Mouse (Mus musculus) forebrain, embryonic 12.5 days (tissue): Measurements from ENCODE around the gene Tmem206. TPM values are rescaled to one million over a fixed set of nuclear protein-coding genes. Genes with fewer than 3 reads are reported as not detected.

ENCODE experiments used
- ATAC-seq: fragments of 200-750 bp; cut with Nextera tagmentation; 2 replicates; pipeline ENCODE4 v1.8.0; 2017; ENCODE audit warnings: moderate TSS enrichment; ENCODE audit not compliant: low FRiP score
- H3K27ac ChIP-seq: fragments of 300-500 bp; sonication (generic); 2 replicates; pipeline ENCODE4 v1.5.1; 2016; ENCODE audit warnings: mild to moderate bottlenecking
- H3K27me3 ChIP-seq: fragments of 300-500 bp; sonication (generic); 2 replicates; pipeline ENCODE4 v1.6.1; 2016; ENCODE audit warnings: mild to moderate bottlenecking
- H3K36me3 ChIP-seq: fragments of 300-500 bp; sonication (generic); replicated peaks from 2 replicates; pipeline ENCODE4 v1.6.1; 2016; ENCODE audit warnings: mild to moderate bottlenecking
- H3K4me1 ChIP-seq: fragments of 300-500 bp; sonication (generic); 2 replicates; pipeline ENCODE4 v1.6.1; 2016
- H3K4me2 ChIP-seq: fragments of 300-500 bp; sonication (generic); 2 replicates; pipeline ENCODE4 v1.6.1; 2016; ENCODE audit warnings: mild to moderate bottlenecking, moderate library complexity
- H3K4me3 ChIP-seq: fragments of 300-500 bp; sonication (generic); replicated peaks from 2 replicates; pipeline ENCODE4 v1.5.1; 2016; ENCODE audit warnings: mild to moderate bottlenecking
- H3K9ac ChIP-seq: fragments of 300-500 bp; sonication (generic); 2 replicates; pipeline ENCODE4 v1.6.1; 2016; ENCODE audit warnings: mild to moderate bottlenecking
- H3K9me3 ChIP-seq: fragments of 300-500 bp; sonication (generic); 2 replicates; pipeline ENCODE4 v1.6.1; 2016
- WGBS: fragments of 180-500 bp; shearing (Covaris S2); methylation state at CpG from one replicate; pipeline ENCODE4 v1.1.7; 2016; 5-methylcytosine and 5-hydroxymethylcytosine counted together
- polyA plus RNA-seq: library from polyadenylated mRNA; unstranded; fragments of >200 nt; fragmentation: Nextera tagmentation; extraction: Ambion mirVana; gene quantifications from 2 replicates; pipeline ENCODE4 v1.2.1, GENCODE M21; 2016

Gene Tmem206
- polyA plus RNA-seq, 1 experiment from 2014 or later = 36.8 TPM

- Histone ChIP-seq H3K4me2 (no peak overlapping the region), H3K9me3 (peaks cover 1% of the 10 kb centered on the region; the same call in 1 of the 2 replicates), H3K4me3 (no peak overlapping the region), H3K4me1 (no peaks in the 10 kb centered on the region), H3K9ac (no peak overlapping the region), H3K27me3 (no peaks in the 10 kb centered on the region), H3K27ac (no peak overlapping the region), H3K36me3 (peaks cover 60% of the 10 kb centered on the region)
- no peak for ATAC-seq
- WGBS = 84% methylated on average over 5 of the region's 5 CpGs
Measured at GRCm38 (mm10) chr1:191334500-191334899, 8.8 kb downstream of the Tmem206 start.

DNA sequence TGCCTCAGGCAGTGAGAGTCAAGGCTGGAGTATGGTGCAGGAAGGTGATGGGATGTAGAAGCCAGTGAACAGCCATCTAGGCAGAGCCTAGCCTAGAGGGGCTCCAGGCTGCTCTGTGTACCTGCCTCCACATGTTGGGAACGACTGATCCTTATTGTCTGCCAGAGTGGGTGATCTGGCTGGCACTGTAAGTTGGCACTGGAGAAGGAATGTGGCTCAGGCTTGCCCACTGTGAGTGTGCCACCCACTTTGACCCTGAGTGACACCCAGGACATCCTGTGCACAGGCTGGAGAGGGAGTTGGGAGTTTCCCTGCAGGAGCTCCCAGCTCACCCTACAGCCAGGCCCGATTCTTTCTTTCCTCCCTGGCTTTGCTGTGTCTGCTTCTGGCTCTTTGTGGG is 14.2 kb downstream of the Tmem206 start:
- H3K4me2 ChIP-seq = no peak overlapping the region
- H3K9me3 ChIP-seq = peaks cover 3% of the 10 kb centered on the region; the same call in 1 of the 2 replicates
- H3K9ac ChIP-seq = no peak overlapping the region
- H3K4me3 ChIP-seq = no peak overlapping the region
- ATAC-seq = no peak
- no peaks in the 10 kb centered on the region for H3K27me3 ChIP-seq
- H3K4me1 ChIP-seq = no peaks in the 10 kb centered on the region
- peaks cover 84% of the 10 kb centered on the region for H3K36me3 ChIP-seq
- no peak overlapping the region for H3K27ac ChIP-seq
- WGBS = 92% methylated on average over 2 of the region's 2 CpGs

DNA sequence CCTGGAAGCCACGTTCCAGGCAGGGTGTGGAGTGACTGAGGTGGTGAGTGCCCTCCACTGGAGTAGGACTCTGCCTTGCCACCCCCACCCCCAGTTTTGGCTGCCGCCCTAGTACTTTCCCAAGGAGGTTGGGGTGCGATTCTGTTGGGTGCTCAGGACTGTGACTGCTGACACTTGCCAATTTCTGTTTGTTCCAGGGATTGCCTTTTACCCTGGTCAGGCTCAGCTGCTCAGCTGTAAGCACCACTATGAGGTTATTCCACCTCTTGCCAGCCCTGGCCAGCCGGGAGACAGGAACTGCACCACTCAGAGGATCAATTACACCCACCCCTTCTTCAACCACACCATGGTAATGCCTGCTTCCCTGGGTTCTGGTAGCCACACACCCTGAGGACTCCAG is 14.8 kb downstream of the Tmem206 start:
- 89% methylated on average over 4 of the region's 4 CpGs for WGBS
- H3K27me3 ChIP-seq = no peaks in the 10 kb centered on the region
- H3K36me3 ChIP-seq = peaks cover 90% of the 10 kb centered on the region
- ATAC-seq = no peak
- H3K9me3 ChIP-seq = peaks cover 3% of the 10 kb centered on the region; the same call in 1 of the 2 replicates
- H3K9ac ChIP-seq = no peak overlapping the region
- H3K4me1 ChIP-seq = no peaks in the 10 kb centered on the region
- H3K27ac ChIP-seq = no peak overlapping the region
- no peak overlapping the region for H3K4me2 ChIP-seq
- H3K4me3 ChIP-seq = no peak overlapping the region

DNA sequence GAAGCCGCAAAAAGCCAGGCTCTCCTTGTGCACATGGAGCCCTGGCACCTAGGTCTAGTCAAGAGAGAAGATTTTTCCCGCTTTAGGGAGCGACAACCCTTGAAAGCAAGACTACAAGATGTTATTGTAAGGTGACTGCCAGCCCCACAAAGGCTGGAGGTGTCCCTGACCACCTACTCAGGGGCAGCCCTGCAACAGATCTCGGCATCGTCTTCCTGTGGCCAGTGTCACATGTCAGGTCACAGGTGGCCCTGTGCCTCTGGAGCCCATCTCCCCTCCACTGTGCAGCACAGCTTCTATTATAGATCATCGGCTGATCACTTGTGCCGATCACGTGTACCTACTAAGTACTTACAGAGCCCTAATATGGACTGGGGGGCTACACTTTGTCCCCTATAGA is 21.9 kb downstream of the Tmem206 start:
- Histone ChIP-seq H3K4me1 (no peaks in the 10 kb centered on the region), H3K36me3 (peaks cover 80% of the 10 kb centered on the region), H3K9ac (no peak overlapping the region), H3K9me3 (no peaks in the 10 kb centered on the region), H3K4me2 (no peak overlapping the region), H3K27ac (no peak overlapping the region), H3K27me3 (no peaks in the 10 kb centered on the region), H3K4me3 (no peak overlapping the region)
- WGBS = 94% methylated on average over 8 of the region's 8 CpGs
- no peak for ATAC-seq

- Histone ChIP-seq H3K27ac (no peak overlapping the region), H3K4me1 (no peaks in the 10 kb centered on the region; the same call in 1 of the 2 replicates), H3K4me2 (no peak overlapping the region), H3K9ac (no peak overlapping the region), H3K9me3 (no peaks in the 10 kb centered on the region), H3K4me3 (no peak overlapping the region), H3K36me3 (peaks cover 72% of the 10 kb centered on the region), H3K27me3 (no peaks in the 10 kb centered on the region)
- ATAC-seq = no peak
- 88% methylated on average over 2 of the region's 2 CpGs for WGBS
Measured at GRCm38 (mm10) chr1:191348592-191348991, 22.9 kb downstream of the Tmem206 start.

DNA sequence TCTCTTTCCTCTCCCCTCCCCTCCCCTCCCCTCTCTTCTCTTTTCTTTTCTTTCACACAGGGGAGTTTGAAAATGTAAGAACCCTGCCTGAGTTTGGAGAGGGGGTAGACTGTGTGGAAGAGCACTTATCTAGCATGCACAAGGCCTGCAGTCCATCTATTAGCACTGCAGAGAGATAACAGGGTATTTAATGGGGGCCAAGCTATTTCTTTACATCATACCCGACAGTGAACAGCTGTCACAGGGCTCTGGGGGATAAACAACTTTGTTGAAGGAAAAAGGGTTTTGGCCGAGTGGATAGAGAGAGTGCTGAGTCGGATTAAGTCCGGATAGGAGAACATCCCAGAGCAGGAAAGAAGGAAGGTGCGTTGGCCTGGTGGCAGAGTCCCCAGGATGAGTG is 23.3 kb downstream of the Tmem206 start:
- no peak overlapping the region for H3K4me2 ChIP-seq
- no peak overlapping the region for H3K27ac ChIP-seq
- no peak overlapping the region for H3K9ac ChIP-seq
- ATAC-seq = no peak
- WGBS = 74% methylated on average over 5 of the region's 5 CpGs
- H3K4me3 ChIP-seq = no peak overlapping the region
- no peaks in the 10 kb centered on the region for H3K27me3 ChIP-seq
- H3K9me3 ChIP-seq = no peaks in the 10 kb centered on the region
- H3K4me1 ChIP-seq = no peaks in the 10 kb centered on the region; the same call in 1 of the 2 replicates
- H3K36me3 ChIP-seq = peaks cover 72% of the 10 kb centered on the region

DNA sequence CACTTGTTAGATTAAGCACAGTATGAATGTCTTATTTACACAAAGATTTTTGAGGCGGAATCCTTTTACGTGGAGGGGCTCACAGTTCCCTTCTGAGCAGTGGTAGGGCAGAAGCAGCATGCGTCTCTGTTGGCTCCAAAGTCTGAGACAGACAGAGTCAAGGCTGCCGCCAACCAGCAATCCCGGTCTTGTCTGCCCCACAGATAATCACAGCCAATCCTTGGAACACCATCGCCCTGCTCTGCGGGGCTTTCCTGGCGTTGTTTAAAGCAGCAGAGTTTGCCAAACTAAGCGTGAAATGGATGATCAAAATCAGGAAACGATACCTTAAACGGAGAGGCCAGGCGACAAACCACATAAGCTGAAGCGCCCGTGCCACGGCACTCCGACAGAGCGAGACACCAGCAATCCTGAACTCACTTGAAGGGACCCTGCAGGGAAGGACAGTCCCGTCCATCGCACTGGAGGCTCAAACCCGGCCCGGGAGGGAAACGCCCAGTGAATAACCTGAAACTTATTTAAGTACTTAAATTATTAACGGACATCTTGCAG is 23.9 kb downstream of the Tmem206 start:
- no peak for ATAC-seq
- WGBS = 86% methylated on average over 23 of the region's 23 CpGs

DNA sequence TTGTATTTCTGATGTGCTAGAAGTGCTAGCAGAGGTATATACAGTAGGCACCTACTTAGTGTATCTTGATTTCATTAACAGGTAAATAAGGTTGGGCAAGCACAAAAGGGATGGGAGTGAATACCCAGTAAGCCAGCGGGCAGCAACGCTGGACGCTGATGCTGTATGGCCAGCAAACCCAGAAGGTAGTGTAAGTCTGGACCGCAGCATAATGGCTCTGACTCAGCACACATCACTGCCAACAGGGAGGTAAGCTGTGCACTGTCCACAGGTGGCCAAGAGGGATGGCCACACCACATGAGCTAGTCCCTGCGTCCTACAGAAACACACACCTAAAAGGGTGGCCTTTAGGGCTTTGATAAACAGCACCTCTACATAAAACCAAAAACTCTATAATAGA is 24.6 kb downstream of the Tmem206 start:
- H3K36me3 ChIP-seq = peaks cover 70% of the 10 kb centered on the region
- H3K9me3 ChIP-seq = no peaks in the 10 kb centered on the region
- no peaks in the 10 kb centered on the region; the same call in 1 of the 2 replicates for H3K4me1 ChIP-seq
- no peak for ATAC-seq
- 93% methylated on average over 5 of the region's 5 CpGs for WGBS
- no peak overlapping the region for H3K27ac ChIP-seq
- no peaks in the 10 kb centered on the region for H3K27me3 ChIP-seq
- no peak overlapping the region for H3K4me3 ChIP-seq
- H3K9ac ChIP-seq = no peak overlapping the region
- H3K4me2 ChIP-seq = no peak overlapping the region

More for the DNA sequence above, 23.9 kb downstream of the Tmem206 start:
- no peaks in the 10 kb centered on the region for H3K9me3 ChIP-seq
- H3K27me3 ChIP-seq = no peaks in the 10 kb centered on the region
- peaks cover 73% of the 10 kb centered on the region for H3K36me3 ChIP-seq
- no peak overlapping the region for H3K9ac ChIP-seq
- H3K4me1 ChIP-seq = no peaks in the 10 kb centered on the region; the same call in 1 of the 2 replicates
- H3K4me3 ChIP-seq = no peak overlapping the region
- no peak overlapping the region for H3K4me2 ChIP-seq
- no peak overlapping the region for H3K27ac ChIP-seq

DNA sequence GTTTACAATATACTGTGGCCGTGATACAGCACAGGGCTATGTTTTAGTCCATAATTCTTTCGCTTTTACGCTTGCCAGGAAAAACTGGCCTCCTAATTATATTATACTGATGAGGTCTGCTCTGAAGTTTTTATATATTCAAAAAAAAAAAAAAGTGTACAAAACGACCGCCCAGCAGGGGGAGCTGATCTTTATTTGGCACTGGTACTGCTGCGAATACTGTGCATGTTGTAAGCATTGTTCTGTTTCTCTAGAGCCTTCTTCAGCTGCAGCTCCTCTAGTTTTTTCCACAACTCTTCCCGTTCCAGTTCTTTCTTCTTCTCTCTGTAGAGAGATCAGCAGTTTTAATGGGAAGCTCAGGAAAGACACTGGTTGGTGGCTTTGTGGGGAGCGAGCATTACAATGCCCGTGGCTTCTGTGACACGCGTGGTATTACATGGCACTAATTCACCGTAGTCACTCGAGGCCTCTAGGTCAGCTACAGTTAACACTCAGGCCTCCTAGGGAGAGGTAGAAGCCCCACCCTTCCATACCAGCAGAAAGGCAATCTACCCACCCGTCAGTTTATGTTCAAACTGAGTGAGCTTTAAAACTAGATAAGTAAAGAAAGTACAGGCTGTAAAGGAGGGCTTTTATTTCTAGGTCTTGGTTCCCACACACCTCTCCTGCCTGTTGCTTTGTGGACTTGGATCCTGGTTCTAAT is 27.2 kb downstream of the Tmem206 start:
- Histone ChIP-seq H3K4me2 (no peak overlapping the region), H3K27ac (no peak overlapping the region), H3K27me3 (no peaks in the 10 kb centered on the region), H3K36me3 (peaks cover 59% of the 10 kb centered on the region), H3K9ac (no peak overlapping the region), H3K4me3 (no peak overlapping the region), H3K4me1 (no peaks in the 10 kb centered on the region; the same call in 1 of the 2 replicates), H3K9me3 (no peaks in the 10 kb centered on the region)
- 67% methylated on average over 14 of the region's 14 CpGs for WGBS
- ATAC-seq = no peak

- Histone ChIP-seq H3K4me2 (no peak overlapping the region), H3K27ac (no peak overlapping the region), H3K36me3 (peaks cover 61% of the 10 kb centered on the region), H3K27me3 (no peaks in the 10 kb centered on the region), H3K4me3 (no peak overlapping the region), H3K9ac (no peak overlapping the region), H3K4me1 (no peaks in the 10 kb centered on the region; the same call in 1 of the 2 replicates), H3K9me3 (no peaks in the 10 kb centered on the region)
- ATAC-seq = no peak
- 81% methylated on average over 4 of the region's 4 CpGs for WGBS
Measured at GRCm38 (mm10) chr1:191353836-191354235, 28.1 kb downstream of the Tmem206 start.

DNA sequence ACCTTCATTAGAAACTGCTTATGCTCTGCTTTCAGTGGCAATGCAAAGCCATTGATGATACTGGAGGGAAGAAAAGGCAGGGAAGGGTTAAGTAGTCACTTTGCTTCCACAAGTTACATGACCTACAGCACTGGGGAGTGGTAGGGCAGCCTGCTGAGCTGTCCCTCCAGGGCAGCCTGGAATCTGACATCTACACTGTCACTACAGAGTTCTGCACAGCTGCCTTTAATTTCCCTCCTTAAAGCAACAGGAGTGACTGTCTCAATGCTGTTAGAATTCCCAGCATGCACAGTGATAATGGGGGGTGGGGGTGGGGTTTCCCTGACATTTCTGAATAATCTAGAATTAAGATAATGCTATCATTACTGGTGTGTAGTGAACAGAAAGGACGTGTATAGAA is 31.2 kb downstream of the Tmem206 start:
- H3K9ac ChIP-seq = no peak overlapping the region
- no peak overlapping the region for H3K4me2 ChIP-seq
- H3K9me3 ChIP-seq = no peaks in the 10 kb centered on the region
- no peak overlapping the region for H3K4me3 ChIP-seq
- H3K27me3 ChIP-seq = no peaks in the 10 kb centered on the region
- WGBS = 67% methylated on average over 1 of the region's 1 CpGs
- H3K27ac ChIP-seq = no peak overlapping the region; the same call in 1 of the 2 replicates
- no peak for ATAC-seq
- H3K4me1 ChIP-seq = no peaks in the 10 kb centered on the region; the same call in 1 of the 2 replicates
- peaks cover 46% of the 10 kb centered on the region for H3K36me3 ChIP-seq

GRCm38 (mm10) chr1:191359478-191359877 is 33.8 kb downstream of the Tmem206 start:
- Histone ChIP-seq H3K36me3 (peaks cover 36% of the 10 kb centered on the region), H3K4me1 (no peaks in the 10 kb centered on the region), H3K9ac (no peak overlapping the region), H3K27ac (no peak overlapping the region), H3K4me3 (no peak overlapping the region), H3K4me2 (no peak overlapping the region), H3K27me3 (no peaks in the 10 kb centered on the region), H3K9me3 (no peaks in the 10 kb centered on the region)
- ATAC-seq = no peak
- 88% methylated on average over 7 of the region's 7 CpGs for WGBS

DNA sequence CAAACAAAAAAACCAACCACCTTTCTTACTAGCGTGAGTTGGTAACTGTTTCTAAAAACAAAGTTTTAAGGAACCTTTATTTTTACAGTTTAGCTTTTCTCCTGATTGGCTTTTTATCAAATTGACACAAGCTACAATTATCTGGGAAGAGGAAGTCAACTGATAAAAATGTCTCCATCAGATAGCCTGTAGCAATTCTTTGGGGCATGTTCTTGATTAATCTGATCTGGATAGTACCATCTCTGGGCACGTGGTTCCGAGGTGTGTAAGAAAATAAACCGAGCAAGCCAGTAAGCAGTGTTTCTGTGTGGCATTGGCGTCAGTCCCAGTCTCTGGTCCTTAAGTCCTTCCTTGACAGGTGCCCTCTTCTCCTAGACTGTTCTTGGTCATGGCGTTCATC is 36.7 kb downstream of the Tmem206 start:
- H3K36me3 ChIP-seq = peaks cover 23% of the 10 kb centered on the region; the same call in 1 of the 2 replicates
- no peaks in the 10 kb centered on the region for H3K27me3 ChIP-seq
- no peak overlapping the region for H3K4me2 ChIP-seq
- no peak overlapping the region for H3K4me3 ChIP-seq
- 97% methylated on average over 6 of the region's 6 CpGs for WGBS
- no peaks in the 10 kb centered on the region for H3K4me1 ChIP-seq
- no peaks in the 10 kb centered on the region for H3K9me3 ChIP-seq
- no peak overlapping the region for H3K27ac ChIP-seq
- H3K9ac ChIP-seq = no peak overlapping the region
- no peak for ATAC-seq
